Mouse (Mus musculus) embryonic facial prominence, embryonic 13.5 days (tissue): ENCODE data around the gene Kbtbd7. TPM values are rescaled to one million over a fixed set of nuclear protein-coding genes. Genes with fewer than 3 reads are reported as not detected.
"Not testable (repeated sequence)": the region's sequence is repeated elsewhere in the genome, so short reads cannot be mapped to it uniquely, and the experiment has no call there.

Experiments
- ATAC-seq: fragments of 200-750 bp; cut with Nextera tagmentation; 2 replicates; pipeline ENCODE4 v1.8.0; 2017; ENCODE audit warnings: low read depth; ENCODE audit not compliant: insufficient number of reproducible peaks, insufficient read depth, low FRiP score, low TSS enrichment
- H3K27ac ChIP-seq: fragments of 300-500 bp; sonication (generic); 2 replicates; pipeline ENCODE4 v1.5.1; 2015; ENCODE audit warnings: moderate library complexity, mild to moderate bottlenecking, inconsistent platforms
- H3K27me3 ChIP-seq: fragments of 300-500 bp; sonication (generic); 2 replicates; pipeline ENCODE4 v1.6.1; 2015; ENCODE audit warnings: mild to moderate bottlenecking, inconsistent platforms
- H3K36me3 ChIP-seq: fragments of 300-500 bp; sonication (generic); 2 replicates; pipeline ENCODE4 v1.6.1; 2015; ENCODE audit warnings: mild to moderate bottlenecking, inconsistent platforms
- H3K4me1 ChIP-seq: fragments of 300-500 bp; sonication (generic); 2 replicates; pipeline ENCODE4 v1.6.1; 2015; ENCODE audit warnings: inconsistent platforms
- H3K4me2 ChIP-seq: fragments of 300-500 bp; sonication (generic); 2 replicates; pipeline ENCODE4 v1.6.1; 2015; ENCODE audit warnings: moderate library complexity, mild to moderate bottlenecking, inconsistent platforms
- H3K4me3 ChIP-seq: fragments of 300-500 bp; sonication (generic); 2 replicates; pipeline ENCODE4 v1.5.1; 2015; ENCODE audit warnings: mild to moderate bottlenecking, inconsistent platforms
- H3K9ac ChIP-seq: fragments of 300-500 bp; sonication (generic); 2 replicates; pipeline ENCODE4 v1.6.1; 2015; ENCODE audit warnings: mild to moderate bottlenecking, inconsistent platforms
- H3K9me3 ChIP-seq: fragments of 300-500 bp; sonication (generic); 2 replicates; pipeline ENCODE4 v1.6.1; 2016; ENCODE audit warnings: inconsistent platforms
- WGBS: fragments of 180-500 bp; shearing (Covaris S2); methylation state at CpG from one replicate; pipeline ENCODE4 v1.1.7; 2015; ENCODE audit warnings: mixed read lengths; 5-methylcytosine and 5-hydroxymethylcytosine counted together
- polyA plus RNA-seq: library from polyadenylated mRNA; unstranded; fragments of >200 nt; fragmentation: Nextera tagmentation; extraction: Ambion mirVana; gene quantifications from 2 replicates; pipeline ENCODE4 v1.2.1, GENCODE M21; 2015

Gene Kbtbd7
- polyA plus RNA-seq, 1 experiment from 2014 or later: 12.6 TPM

DNA sequence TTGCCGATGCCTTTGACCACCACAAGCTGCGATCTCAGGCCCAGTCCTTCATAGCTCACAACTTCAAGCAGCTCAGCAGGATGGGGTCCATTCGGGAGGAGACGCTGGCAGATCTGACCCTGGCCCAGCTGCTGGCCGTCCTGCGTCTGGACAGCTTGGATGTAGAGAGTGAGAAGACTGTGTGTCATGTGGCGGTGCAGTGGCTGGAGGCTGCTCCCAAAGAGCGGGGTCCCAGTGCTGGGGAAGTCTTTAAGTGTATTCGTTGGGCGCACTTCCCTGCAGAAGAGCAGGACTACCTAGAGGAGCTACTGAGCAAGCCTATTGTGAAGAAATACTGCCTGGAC, 26.3 kb downstream of the Kbtbd7 start:
- WGBS: 95% methylated on average over 8 of the region's 10 CpGs
- H3K27ac ChIP-seq, H3K4me3 ChIP-seq, H3K9ac ChIP-seq, H3K27me3 ChIP-seq, H3K36me3 ChIP-seq, H3K9me3 ChIP-seq, H3K4me1 ChIP-seq, H3K4me2 ChIP-seq: not testable (repeated sequence)
- 0 out of 2 replicates have a peak, but pooled peaks have one; percentile 28 for ATAC-seq

DNA sequence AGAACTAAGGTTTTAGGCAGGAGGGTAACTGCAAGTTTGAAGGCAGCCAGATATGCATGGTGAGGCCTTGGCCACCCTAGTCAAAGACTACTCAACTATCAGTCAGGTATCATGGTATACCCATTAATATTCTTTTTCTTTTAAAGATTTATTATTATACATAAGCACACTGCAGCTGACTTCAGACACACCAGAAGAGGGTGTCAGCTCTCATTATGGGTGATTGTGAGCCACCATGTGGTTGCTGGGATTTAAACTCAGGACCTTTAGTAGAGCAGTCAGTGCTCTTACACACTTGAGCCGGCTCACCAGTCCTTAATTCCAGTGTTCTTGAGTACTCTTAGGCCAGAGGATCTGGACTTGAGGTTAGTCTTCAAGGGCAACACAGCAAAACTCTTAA, 34.1 kb downstream of the Kbtbd7 start:
- H3K9me3 ChIP-seq: no peaks in the 10 kb centered on the region
- H3K4me1 ChIP-seq: no peaks in the 10 kb centered on the region
- no peak overlapping the region for H3K27ac ChIP-seq
- H3K9ac ChIP-seq: no peak overlapping the region
- H3K4me3 ChIP-seq: no peak overlapping the region
- H3K36me3 ChIP-seq: peaks cover 45% of the 10 kb centered on the region
- no peak overlapping the region for H3K4me2 ChIP-seq
- no peak for ATAC-seq
- WGBS: 90% methylated on average over 1 of the region's 1 CpGs
- no peaks in the 10 kb centered on the region for H3K27me3 ChIP-seq

DNA sequence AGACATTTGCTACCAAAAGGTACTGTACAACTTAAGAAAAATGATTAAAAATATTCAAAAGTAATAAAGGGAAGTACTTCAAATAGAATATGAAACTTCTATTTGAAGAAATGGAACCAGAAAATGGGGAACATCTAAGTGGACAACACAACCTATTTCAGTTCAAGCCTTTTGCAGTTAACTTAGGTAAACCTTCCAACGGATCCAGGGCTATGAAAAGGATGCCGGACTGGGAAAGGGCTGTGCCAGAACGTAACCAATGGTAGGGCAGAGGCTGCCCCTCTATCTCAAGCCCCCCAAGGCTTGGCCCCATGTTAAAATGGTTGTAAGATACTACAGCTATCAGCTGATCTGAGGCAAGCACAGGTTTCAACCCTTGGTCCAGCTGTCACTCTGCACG, 34.7 kb downstream of the Kbtbd7 start:
- Histone ChIP-seq H3K9me3 (no peaks in the 10 kb centered on the region), H3K27me3 (no peaks in the 10 kb centered on the region), H3K9ac (no peak overlapping the region), H3K4me2 (no peak overlapping the region), H3K4me3 (no peak overlapping the region), H3K27ac (no peak overlapping the region), H3K4me1 (no peaks in the 10 kb centered on the region), H3K36me3 (peaks cover 50% of the 10 kb centered on the region)
- 90% methylated on average over 4 of the region's 4 CpGs for WGBS
- ATAC-seq: no peak

DNA sequence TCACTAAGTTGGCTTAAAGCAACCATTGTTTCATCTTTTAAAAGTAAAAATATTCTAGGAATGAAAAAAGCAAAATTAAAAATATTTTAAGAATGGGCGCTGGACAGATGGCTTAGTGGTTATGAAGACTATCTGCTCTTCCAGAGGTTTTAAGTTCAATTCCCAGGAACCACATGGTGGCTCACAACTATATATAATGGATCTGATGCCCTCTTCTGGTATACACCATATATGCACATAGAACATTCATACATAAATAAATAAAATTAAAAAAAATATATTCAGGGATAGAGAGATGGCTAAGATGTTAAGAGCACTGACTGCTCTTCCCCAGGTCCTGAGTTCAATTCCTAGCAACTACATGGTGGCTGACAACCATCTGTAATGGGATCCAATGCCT, 39.3 kb downstream of the Kbtbd7 start:
- peaks cover 75% of the 10 kb centered on the region for H3K36me3 ChIP-seq
- no peak for ATAC-seq
- 91% methylated on average over 1 of the region's 1 CpGs for WGBS

DNA sequence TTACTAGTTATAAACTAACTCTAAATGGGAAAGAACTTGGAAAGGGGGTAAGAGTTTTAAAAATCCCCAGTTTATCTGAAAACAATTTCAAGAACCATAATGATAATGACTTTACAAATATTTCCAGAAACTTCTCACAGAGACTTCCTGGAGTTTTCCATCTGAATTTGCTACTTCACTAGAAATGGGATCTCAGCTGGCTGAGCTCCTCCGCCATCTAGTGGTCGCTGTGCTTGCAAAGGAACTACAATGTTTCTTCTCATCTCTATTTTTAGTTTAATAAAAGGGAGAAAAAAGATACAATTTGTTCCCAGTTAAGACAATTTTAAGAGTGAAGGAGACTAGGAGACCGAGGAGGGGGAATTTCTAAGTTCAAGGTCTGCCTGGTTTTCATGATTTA, 41.3 kb downstream of the Kbtbd7 start:
- Histone ChIP-seq H3K4me2 (no peak overlapping the region), H3K9ac (no peak overlapping the region), H3K9me3 (no peaks in the 10 kb centered on the region), H3K4me1 (no peaks in the 10 kb centered on the region), H3K27ac (no peak overlapping the region), H3K4me3 (no peak overlapping the region), H3K36me3 (peaks cover 78% of the 10 kb centered on the region), H3K27me3 (no peaks in the 10 kb centered on the region)
- no peak for ATAC-seq
- WGBS: 29% methylated on average over 3 of the region's 3 CpGs

More for the DNA sequence above, 39.3 kb downstream of the Kbtbd7 start:
- Histone ChIP-seq H3K9me3 (no peaks in the 10 kb centered on the region), H3K27me3 (no peaks in the 10 kb centered on the region), H3K4me2 (no peak overlapping the region), H3K4me1 (no peaks in the 10 kb centered on the region), H3K27ac (no peak overlapping the region), H3K9ac (no peak overlapping the region), H3K4me3 (no peak overlapping the region)

DNA sequence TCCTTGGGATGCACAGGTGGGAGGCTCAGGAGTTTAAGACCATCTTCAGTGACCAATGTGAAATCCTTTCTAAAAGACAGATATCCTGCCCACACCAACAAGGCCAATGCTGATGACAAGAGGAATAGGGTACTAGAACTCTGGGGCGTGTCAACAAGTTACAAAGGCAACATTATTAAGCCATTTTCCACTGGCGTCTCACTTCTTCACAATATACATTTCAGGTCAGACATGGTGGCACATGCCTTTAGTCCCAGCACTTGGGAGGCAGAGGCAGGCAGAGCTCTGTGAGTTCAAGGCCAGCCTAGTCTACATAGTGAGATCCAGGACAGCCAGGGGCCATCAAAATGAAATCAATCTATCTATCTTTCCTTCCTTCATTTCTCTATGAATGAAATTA, 47.1 kb downstream of the Kbtbd7 start:
- no peaks in the 10 kb centered on the region for H3K4me1 ChIP-seq
- no peak overlapping the region for H3K9ac ChIP-seq
- peaks cover 80% of the 10 kb centered on the region for H3K36me3 ChIP-seq
- no peak for ATAC-seq
- no peak overlapping the region for H3K4me3 ChIP-seq
- no peak overlapping the region for H3K4me2 ChIP-seq
- no peaks in the 10 kb centered on the region for H3K27me3 ChIP-seq
- no peak overlapping the region for H3K27ac ChIP-seq
- no peaks in the 10 kb centered on the region for H3K9me3 ChIP-seq
- 85% methylated on average over 2 of the region's 2 CpGs for WGBS

Other genes with a start within 250 kb of the Kbtbd7 start
- not detected in 2 replicates for gene Zfp957, start 179.1 kb upstream of the Kbtbd7 start, polyA plus RNA-seq
- 46.1 and 52.6 TPM in 2 replicates for gene Rgcc, start 124.9 kb upstream of the Kbtbd7 start, polyA plus RNA-seq
- 51.0 and 51.6 TPM in 2 replicates for gene Naa16, start 35.7 kb upstream of the Kbtbd7 start, polyA plus RNA-seq
- 11.4 and 12.0 TPM in 2 replicates for gene Mtrf1, start 28.7 kb upstream of the Kbtbd7 start, polyA plus RNA-seq
- gene Kbtbd6, start 25.3 kb downstream of the Kbtbd7 start, polyA plus RNA-seq: 2.6 and 3.1 TPM in 2 replicates
- gene Elf1, start 54.7 kb downstream of the Kbtbd7 start, polyA plus RNA-seq: 12.9 and 13.1 TPM in 2 replicates
- 53.6 and 54.2 TPM in 2 replicates for gene Wbp4, start 55.0 kb downstream of the Kbtbd7 start, polyA plus RNA-seq
- gene Sugt1, start 161.2 kb downstream of the Kbtbd7 start, polyA plus RNA-seq: 137 and 150 TPM in 2 replicates
- 124 and 179 TPM in 2 replicates for gene Cnmd, start 235.7 kb downstream of the Kbtbd7 start, polyA plus RNA-seq